Mouse (Mus musculus): ENCODE measurements at regions not wholly inside any gene's neighbourhood (a gene's known extent, or its start where the extent isn't known, plus 50 kb on each side); places are given as distances from the start of the nearest gene placed in this dataset.

DNA sequence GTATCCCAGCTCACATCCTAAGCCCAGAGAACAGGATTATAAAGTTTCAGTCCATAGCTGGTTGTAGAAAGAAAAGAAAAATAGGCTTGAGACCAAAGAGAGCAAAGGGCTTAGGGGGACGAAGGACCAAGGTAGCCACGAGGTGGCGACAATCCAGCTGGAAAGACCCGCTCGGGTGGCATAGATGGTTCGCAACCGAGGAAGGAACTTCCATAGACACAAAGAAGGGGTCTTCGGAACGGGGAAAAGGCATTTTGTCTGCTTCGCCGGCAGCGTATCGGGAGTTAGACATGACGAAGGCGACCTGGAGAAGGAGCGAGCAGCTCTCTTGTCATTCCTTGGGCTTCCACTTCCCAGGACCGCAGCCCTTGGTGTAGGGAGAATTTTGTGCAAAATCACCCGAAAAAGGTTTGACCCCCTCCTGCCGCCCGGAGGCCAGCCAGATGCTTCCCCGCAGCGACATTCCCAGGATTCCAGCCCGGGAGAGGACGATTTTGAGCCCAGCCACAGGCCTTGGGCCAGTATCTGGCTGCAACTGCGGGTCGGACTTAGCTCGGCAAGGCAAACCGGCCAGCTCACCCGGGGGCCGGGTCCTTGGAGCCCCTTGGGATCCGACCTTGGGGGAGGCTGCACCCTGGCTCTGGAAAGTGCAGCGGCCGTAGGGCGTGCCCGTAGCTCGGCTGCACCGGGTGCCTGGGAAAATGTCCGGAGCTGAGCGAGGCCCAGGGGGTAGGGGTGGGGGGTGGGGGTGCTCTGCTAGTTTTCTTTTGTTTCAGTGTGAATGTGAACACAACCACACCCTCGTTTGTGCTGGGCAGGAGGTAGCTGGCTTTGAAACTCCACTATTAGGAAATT, 184.5 kb upstream of the Foxn2 start:
- in situ Hi-C loops (cut with MseI, MboI), result loop anchor here in 1 of 2 experiments (25.0 kb wide), 1 partner anchor 256 kb away; no protein-coding TSS in a partner anchor

DNA sequence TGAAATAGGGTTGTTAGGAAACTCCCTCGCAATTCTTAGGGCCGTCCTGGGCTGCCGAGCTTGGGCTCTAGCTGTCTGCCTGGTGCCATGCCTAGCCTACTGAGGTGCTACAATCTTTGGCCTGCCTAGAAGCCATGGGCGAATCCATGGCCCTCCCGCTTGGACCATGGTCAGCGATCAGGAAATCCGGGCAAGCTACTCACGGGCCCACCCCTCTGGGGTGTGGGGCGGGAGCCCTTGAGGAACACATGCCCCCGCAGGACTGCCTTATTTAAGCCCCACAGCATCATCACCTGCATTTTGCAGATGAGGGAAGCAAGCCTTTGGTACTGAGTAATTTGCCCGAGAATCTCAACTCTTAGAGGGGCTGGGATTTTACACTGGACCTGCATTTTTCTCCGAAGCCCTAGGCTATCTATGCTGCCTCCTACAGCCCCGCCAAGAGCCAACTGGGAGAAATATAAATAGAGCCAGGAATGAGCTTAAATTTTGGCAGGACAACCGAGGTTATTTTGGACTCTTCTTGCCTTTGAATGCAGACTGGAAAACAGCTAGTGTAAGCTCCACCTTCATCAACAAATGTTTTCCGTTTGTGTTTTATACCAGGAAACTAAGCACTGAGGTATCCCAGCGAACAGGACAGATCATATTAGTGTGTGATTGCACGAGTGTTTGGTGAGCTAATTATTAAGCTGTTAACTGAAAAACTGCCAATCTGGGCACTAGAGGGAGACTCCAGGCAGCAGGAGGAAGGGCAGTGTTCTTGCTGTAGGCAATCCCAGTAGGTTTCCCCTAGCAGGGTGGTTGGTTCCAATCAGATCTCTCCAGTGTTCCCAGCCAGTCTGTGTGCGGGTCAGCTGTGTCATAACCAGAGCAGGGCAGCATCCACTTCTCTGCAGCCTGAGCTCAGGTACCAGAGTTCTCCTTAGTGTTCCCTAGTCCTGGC, 183.6 kb upstream of the Foxn2 start:
- in situ Hi-C loops (cut with MseI, MboI), result loop anchor here in 1 of 2 experiments (25.0 kb wide), 1 partner anchor 255 kb away; no protein-coding TSS in a partner anchor

DNA sequence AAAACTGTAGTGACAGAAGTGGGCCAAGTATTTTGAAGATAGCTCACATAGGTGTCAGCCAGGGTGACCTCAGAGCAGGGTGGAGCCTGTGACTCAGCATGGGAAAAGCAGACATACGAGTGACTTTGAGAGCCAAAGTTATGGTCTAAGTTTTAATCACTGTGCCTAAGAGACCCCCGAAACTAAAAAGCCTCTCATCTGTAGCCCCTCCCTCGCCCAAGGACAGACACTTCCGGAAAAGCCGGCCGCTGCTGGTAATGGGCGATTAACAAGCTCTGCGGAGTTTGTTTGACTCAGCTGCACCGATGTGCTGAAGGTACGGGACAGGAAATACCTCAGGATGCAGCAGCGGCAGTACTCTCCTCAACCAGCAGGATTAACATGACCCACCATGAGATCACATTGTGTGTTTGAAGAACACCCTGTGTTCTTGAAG, 182.1 kb upstream of the Foxn2 start:
- in situ Hi-C loops (cut with MseI, MboI), result loop anchor here in 1 of 2 experiments (25.0 kb wide), 1 partner anchor 254 kb away; no protein-coding TSS in a partner anchor

DNA sequence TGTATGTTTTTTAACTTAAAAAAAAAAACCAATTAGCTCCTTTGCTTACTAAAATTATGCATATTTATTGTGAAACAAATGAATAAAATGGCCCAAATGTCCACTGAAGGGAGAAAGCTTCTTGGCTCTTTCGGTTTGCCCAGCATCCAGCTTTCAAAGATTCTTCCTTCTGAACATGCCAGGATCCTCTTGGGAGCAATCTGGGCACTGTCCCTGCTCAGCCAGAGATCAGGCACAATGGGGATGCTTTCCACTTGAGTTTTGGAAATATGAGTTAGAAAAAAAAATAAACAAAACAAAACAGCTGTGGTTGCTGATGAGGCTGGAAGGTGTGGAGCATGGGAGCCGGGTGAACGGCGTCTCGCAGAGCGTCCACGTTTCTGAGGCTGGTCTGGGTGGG, 180.3 kb upstream of the Foxn2 start:
- in situ Hi-C loops (cut with MseI, MboI), result loop anchor here in 1 of 2 experiments (25.0 kb wide), 1 partner anchor 252 kb away; no protein-coding TSS in a partner anchor

DNA sequence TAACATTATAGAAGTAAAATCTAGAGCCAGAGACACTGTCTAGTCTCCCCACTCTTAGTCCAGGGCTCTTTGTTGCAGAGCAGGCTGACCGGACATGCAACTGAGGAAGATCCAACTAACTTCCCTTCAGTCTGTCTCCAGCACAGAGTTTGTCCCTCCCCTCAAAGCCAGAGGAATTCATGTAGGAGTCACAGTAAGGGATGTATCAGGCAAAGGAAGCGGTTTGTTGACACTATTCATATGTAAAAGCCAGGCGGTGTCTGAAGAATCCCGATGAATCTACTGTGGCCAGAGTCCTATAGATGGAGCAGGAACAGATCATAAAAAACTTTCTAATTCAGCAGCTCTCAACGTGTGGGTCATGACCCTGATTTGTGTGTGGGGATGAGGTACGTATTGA, 179.7 kb upstream of the Foxn2 start:
- in situ Hi-C loops (cut with MseI, MboI), result loop anchor here in 1 of 2 experiments (25.0 kb wide), 1 partner anchor 251 kb away; no protein-coding TSS in a partner anchor

DNA sequence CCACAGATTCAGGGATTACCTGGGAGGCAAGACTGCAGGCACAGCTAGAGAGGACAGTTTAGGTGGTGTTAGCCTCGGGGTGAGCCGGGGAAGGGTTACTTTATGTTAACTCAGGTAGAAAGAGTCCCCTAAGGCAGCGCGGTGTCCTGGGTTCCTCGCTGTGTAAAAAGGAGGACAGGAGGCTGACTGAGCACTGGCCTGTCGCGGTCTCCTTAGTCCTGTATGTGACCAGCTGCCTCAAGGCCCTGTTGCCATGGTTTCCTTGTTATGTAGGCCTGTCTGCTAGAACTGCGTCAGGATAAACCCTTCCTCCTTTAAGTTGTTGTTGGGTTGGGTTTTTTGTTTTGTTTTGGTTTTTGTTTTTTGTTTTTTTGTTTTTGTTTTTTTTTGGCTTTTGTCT, 179.0 kb upstream of the Foxn2 start:
- in situ Hi-C loops (cut with MseI, MboI), result loop anchor here in 1 of 2 experiments (25.0 kb wide), 1 partner anchor 251 kb away; no protein-coding TSS in a partner anchor

DNA sequence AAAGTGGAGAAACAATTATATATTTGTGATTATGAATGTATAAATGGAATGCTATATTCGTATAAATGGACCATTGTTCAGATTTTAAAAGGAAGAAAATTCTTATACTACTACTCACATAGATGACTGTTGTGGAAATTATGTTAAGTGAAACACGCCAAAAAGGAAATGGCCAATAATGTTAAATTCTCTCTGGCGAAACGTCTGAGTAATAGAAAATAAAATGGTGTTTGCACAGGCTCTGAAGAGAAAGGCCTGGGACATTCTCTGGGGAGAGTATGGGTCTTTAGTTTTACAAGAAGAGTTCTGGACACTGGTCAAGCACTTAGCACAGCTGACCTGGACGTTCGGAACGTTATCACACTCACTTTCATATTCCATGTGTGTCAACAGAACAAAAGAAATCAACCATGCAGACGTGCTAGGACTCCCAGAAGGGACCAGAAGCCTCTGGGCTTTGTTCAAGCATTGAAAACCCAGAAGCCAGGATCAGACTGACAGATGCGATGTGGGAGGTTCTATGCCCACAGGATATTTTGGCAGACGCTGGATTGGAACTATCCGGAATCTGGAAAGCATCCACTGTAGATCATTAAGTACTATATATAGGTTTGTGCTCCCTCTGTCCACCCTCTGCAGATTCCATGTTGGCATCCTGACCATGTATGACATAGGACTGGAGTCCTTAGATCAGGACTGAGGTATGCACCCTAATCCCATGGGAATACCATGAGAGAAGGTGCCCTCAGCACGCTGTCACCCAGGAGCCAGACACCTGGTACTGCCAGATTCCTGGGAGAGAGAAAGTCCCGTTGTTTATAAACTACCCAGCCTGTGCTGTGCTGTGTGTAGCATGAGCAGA, 178.0 kb upstream of the Foxn2 start:
- in situ Hi-C loops (cut with MseI, MboI), result loop anchor here in 1 of 2 experiments (25.0 kb wide), 1 partner anchor 250 kb away; no protein-coding TSS in a partner anchor

DNA sequence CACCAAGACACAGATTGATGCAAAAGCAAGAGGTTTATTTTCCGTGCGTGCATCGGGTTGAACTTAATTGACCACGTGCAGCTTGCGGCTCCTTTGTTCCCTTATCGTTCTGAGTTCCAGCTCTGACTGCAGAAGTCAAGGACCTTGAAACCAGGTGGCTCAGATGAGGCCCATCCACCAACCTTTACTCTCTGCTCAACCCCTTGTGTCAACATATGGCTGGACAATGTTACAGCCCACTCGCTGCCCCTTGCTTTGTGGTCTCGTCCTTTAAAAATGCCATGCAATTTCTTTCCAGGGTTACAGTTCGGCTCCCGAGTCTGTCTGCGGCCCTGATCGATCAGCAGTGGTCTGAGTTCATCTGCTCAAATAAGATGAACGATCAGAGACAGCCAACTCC, 175.2 kb upstream of the Foxn2 start:
- in situ Hi-C loops (cut with MseI, MboI), result loop anchor here in 1 of 2 experiments (25.0 kb wide), 1 partner anchor 247 kb away; no protein-coding TSS in a partner anchor

DNA sequence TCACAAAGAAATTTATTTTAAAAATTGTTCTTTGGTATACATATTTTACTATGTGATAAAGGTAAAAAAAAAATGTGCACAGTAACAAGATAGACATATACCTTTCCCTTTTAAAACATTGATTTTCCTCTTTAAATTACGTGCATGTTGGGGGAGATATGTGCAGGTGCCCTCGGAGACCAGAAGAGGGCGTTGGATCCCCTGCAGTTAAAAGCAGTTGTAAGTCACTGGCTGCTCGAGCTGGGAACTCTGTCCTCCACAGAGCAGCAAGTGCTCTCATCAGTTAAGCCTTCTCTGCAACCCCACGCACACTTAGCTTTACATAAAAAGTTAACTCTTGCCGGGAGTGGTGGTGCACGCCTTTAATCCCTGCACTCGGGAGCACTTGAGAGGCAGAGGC, 172.3 kb upstream of the Foxn2 start:
- in situ Hi-C loops (cut with MseI, MboI), result loop anchor here in 1 of 2 experiments (25.0 kb wide), 1 partner anchor 244 kb away; no protein-coding TSS in a partner anchor

DNA sequence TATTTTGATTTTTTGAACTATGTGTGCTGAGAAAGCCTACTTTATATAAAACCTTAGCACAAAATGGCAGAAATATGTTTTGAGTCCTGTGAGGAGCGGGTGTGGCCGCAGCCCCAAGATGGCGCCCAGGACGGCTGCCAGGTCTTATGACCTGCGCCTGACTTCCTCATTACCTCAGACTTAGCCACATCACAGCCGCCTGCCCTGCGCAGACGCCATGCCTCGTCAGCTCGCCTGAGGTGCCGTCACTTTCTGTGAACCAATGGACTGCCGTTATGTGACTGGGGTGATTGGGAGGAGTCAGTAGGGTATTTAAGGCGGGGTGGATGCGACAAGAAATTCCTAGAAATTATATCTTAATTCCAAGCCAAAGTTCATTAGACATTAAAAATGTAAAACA, 171.7 kb upstream of the Foxn2 start:
- in situ Hi-C loops (cut with MseI, MboI), result loop anchor here in 1 of 2 experiments (25.0 kb wide), 1 partner anchor 243 kb away; no protein-coding TSS in a partner anchor

DNA sequence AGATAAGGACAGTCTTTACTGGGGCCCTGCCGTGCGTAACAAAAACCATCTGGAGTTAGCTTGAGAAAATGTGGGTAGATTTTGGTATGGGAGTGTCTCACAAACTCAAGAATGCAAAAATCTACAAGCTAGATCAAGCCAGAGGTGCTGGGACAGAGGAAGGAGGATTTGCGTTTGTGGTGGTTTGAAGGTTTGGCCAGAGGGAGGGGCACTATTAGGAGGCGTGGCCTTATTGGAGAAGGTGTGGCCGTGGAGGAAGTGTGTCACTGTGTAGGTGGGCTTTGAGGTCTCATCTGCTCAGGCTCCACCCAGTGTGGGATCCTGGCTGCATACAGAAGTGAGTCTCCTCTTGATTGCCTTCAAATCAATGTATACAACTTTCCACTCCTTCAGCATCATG, 169.6 kb upstream of the Foxn2 start:
- in situ Hi-C loops (cut with MseI, MboI), result loop anchor here in 1 of 2 experiments (25.0 kb wide), 1 partner anchor 241 kb away; no protein-coding TSS in a partner anchor

DNA sequence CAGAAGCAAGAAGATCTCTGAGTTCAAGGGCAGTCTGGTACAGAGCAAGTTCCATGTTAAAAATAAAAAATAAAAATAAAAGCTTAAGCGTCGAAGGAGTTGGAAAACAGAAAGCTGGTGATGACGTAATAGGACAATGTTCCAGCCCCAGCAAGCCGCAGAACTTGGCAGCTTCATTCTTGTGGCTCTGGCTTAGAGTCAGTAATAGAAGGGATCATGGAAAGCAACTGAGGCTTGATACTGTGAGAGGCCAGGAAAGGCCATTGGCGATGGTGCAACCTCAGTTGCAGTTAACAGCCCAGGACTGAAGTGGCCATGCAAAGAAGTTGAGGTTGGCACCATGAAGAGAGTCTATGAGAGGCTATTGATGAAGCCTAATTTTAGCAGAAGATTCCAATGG, 168.3 kb upstream of the Foxn2 start:
- in situ Hi-C loops (cut with MseI, MboI), result loop anchor here in 1 of 2 experiments (25.0 kb wide), 1 partner anchor 240 kb away; no protein-coding TSS in a partner anchor

DNA sequence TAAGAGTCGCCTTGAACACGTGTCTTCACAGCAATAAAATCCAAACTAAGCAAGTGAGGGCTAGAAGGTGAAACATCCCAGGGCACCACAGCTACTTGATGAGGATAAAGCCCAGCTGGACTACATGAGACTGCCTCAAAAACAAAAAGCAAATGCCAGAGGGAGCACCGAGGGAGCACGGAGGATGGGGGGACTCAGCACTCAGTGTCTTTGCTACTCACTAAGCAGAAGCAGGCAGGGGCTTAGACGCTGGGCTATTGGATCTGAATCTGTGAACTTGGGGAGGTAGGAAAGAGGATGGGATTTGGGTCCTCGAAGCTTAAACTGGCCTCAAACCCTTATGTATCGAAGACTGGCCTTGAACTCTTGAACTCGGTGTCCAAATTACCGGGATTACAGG, 167.0 kb upstream of the Foxn2 start:
- in situ Hi-C loops (cut with MseI, MboI), result loop anchor here in 1 of 2 experiments (25.0 kb wide), 1 partner anchor 239 kb away; no protein-coding TSS in a partner anchor

DNA sequence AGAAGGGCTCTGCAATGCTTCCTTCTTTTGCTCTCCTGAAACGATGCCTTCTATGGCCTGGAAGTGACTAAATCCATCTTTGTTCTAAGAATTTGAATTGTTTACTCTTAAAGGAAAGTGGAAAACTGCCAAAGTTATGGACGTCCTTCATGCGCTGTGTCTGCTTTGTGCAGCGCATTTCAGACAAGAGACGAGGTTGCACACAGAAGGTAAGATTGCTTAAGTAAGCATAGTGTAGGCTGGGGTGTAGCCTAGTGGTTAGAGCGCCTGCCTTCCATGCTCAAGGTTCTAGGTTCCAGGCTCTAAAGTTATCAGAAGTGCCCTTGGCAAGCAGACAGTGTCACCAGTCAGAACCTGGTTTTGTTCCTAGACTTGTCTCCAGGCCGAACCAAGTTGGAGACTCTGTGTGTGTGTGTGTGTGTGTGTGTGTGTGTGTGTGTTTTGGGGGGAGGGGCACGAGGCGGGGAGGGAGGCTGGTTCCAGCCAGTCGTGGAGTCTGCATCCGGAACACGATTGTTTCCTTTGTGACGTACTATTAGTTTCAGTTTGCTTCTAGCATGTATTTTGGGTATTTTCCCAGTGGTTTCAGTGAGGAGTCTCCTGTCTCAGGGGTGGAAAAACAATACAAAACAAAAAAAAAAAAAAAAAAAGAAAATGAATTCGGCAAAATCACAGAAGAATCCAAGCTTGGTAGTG, 166.4 kb upstream of the Foxn2 start:
- in situ Hi-C loops (cut with MseI, MboI), result loop anchor here in 1 of 2 experiments (25.0 kb wide), 1 partner anchor 238 kb away; no protein-coding TSS in a partner anchor

DNA sequence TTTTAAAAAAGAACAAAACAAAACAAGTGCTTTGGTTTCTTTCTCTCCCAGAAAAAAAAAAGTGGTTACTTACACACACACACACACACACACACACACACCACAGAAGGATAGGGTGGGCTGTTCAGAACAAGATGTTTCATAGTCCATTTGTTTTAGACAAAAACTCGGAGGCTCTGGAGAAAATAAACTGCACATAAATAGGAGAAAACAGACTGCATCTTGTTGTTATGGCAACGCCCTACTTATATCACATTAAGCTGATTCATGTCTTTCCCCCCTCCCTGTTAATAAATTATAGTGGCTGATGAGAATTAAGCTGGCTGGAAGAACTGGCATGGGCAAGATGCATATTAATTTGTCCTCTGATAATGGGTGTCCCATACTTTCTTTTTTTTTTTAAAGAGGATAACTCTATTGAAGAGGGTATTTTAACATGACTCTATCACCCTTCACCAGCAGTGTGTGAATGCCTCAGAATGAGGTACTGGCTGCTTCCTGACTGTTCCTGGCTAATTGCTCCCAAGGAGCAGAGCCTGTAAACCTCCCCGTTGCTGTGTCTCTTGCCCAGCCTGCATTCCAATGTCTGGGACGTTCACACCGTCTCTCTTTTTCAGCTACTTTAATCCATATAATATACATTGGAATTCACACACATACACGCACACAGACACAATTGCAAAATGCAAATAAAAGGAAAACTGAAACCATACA, 165.6 kb upstream of the Foxn2 start:
- in situ Hi-C loops (cut with MseI, MboI), result loop anchor here in 1 of 2 experiments (25.0 kb wide), 1 partner anchor 237 kb away; no protein-coding TSS in a partner anchor

DNA sequence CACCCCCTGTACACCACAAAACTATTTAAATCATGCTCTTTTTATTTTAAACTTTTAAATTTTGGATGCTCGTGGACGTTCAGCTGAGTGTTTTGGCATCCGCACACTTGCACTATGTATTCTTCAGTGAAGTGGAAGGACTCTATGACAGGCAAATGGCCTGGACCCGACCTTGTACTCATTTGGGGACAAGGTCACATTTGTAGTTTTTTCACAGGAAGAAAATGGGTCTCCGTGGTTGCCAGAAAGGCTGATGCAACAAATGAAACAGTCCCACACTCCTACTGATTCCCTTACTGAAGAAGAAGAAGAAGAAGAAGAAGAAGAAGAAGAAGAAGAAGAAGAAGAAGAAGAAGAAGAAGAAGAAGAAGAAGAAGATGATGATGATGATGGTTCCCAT, 160.9 kb upstream of the Foxn2 start:
- in situ Hi-C loops (cut with MseI, MboI), result no loop called here

DNA sequence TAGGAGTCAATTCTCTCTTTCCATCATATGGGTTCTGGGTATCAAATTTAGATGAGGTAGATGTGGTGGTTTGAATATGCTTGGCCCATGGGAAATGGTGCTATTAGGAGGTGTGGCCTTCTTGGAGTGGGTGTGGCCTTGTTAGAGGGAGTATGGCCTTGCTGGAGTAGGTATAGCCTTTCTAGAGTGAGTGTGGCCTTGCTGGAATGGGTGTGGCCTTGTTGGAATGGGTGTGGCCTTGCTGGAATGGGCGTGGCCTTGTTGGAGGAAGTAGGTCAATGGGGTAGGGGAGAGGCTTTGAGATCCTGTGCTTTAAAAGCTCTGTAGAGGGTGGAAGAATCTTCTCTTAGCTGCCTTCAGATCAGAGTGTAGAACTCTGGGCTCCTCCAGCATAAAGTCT, 157.8 kb upstream of the Foxn2 start:
- in situ Hi-C loops (cut with MseI, MboI), result no loop called here

DNA sequence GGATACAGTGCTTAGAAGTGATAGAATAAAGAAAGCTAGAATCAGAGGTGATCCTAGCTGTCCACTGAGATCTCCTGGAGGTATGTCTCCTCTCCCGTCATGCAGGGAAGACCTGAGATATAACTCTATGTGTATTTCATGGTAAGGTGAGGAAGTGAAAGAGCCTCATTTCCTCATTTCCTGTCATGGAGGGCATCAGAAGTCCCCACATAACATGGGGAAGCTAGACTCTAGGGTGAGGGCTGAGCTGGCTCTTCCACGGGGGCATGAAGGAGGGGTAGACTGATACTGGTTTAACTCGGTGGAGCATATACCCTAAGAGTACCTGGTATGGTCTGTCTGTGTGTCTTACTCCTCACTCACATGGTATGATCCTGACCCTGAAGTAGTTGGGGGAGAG, 156.0 kb upstream of the Foxn2 start:
- in situ Hi-C loops (cut with MseI, MboI), result no loop called here

DNA sequence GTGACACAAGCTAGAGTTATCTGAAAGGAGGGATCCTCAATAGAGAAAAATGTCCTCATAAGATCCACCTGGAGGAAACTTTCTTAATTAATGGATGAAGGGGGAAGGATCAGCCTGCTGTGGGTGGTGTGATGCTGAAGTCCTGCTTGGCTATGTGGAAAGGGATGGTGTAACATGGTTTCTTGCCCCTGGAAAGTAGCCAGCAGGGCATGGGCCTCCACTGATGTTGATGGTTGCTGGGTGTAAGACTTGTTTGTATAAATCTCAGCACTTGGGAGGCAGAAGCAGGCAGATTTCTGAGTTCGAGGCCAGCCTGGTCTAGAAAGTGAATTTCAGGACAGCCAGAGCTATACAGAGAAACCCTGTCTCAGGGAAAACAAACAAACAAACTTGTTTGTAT, 152.7 kb upstream of the Foxn2 start:
- in situ Hi-C loops (cut with MseI, MboI), result no loop called here

All from mouse trophoblast stem cell (cell line).